8 mouse cellular contexts compared by ENCODE assay signal in genomic region chr11:34843517-34843916, GRCm38 (mm10). TPM values are rescaled to one million over a fixed set of nuclear protein-coding genes. Genes with fewer than 3 reads are reported as not detected.
A peak's percentile ranks its signal among the peaks of the same experiment; 100 is the strongest.
DNase-seq lines count a peak whose midpoint lies in the region; ATAC-seq and TF ChIP-seq lines count a peak whose summit lies in the region.

No protein-coding gene starts in this region.

- no peaks in the 10 kb centered on the region for H3K36me3 ChIP-seq in E14TG2a.4 (ENCODE audit: insufficient read depth, low read length)
- H3K36me3 ChIP-seq in forebrain, embryonic 16.5 days (ENCODE audit: control insufficient read depth, insufficient read depth), result no peaks in the 10 kb centered on the region

- H3K4me3 ChIP-seq in E14TG2a.4 (replicated peaks; ENCODE audit: low read length), result no peak overlapping the region
- H3K4me3 ChIP-seq in forebrain, embryonic 16.5 days (replicated peaks; ENCODE audit: low read length), result no peak overlapping the region

- intact Hi-C loops in heart, postnatal 10 days (cut with DNase I), result loop anchor here (1.0 to 5.0 kb wide), 7 partner anchors 274 to 1158 kb away; no protein-coding TSS in a partner anchor
- intact Hi-C loops in heart, postnatal 25 days (cut with DNase I), result loop anchor here (10.0 kb wide), 2 partner anchors 821 to 1161 kb away; no protein-coding TSS in a partner anchor

- H3K27ac ChIP-seq in forebrain, embryonic 16.5 days (ENCODE audit: low read length), result no peak overlapping the region

- 29% methylated on average over 5 of the region's 5 CpGs for WGBS in forebrain, embryonic 16.5 days

- no peak overlapping the region for H3K4me2 ChIP-seq in forebrain, embryonic 16.5 days (ENCODE audit: low read length)

- peak; percentile 19 to 25 for DNase-seq in heart, postnatal 10 days
- DNase-seq in heart, postnatal 25 days (ENCODE audit: low spot score), result no peak
- DNase-seq in 3T3-L1 (ENCODE audit: low read depth, low spot score), result peak; percentile 75
- DNase-seq in adrenal gland, adult 2 months, result no peak
- DNase-seq in thymus, postnatal 14 days, result no peak

- ATAC-seq in forebrain, embryonic 16.5 days, result 0 out of 2 replicates have a peak, but pooled peaks have one; percentile 38
- no peak for ATAC-seq in erythroid progenitor cell, adult 5-6 weeks (replicated peaks; ENCODE audit: low FRiP score, poor library complexity, severe bottlenecking)

- no peaks in the 10 kb centered on the region for H3K4me1 ChIP-seq in E14TG2a.4 (replicated peaks; ENCODE audit: low read depth, low read length)
- no peaks in the 10 kb centered on the region for H3K4me1 ChIP-seq in forebrain, embryonic 16.5 days (replicated peaks; ENCODE audit: control insufficient read depth, insufficient read depth, low read length)

- TF ChIP-seq CTCF in E14TG2a.4 (conservative IDR thresholded peaks at IDR 0.05; ENCODE audit: low read length), result peak; percentile 55

- H3K27me3 ChIP-seq in E14TG2a.4 (ENCODE audit: insufficient read depth, low read length), result peaks cover 26% of the 10 kb centered on the region
- no peaks in the 10 kb centered on the region for H3K27me3 ChIP-seq in forebrain, embryonic 16.5 days (replicated peaks; ENCODE audit: control insufficient read depth, insufficient read depth, low read length)

- H3K9ac ChIP-seq in forebrain, embryonic 16.5 days (replicated peaks; ENCODE audit: low read depth, low read length), result no peak overlapping the region

- H3K9me3 ChIP-seq in E14TG2a.4 (ENCODE audit: low read length), result no peaks in the 10 kb centered on the region
- H3K9me3 ChIP-seq in forebrain, embryonic 16.5 days (ENCODE audit: control insufficient read depth, low read length), result no peaks in the 10 kb centered on the region

RNA-seq across cellular contexts. Expression of gene Spdl1, which starts 10.1 kb away (rescaled TPM):
- total RNA-seq in heart, postnatal 10 days (2021), result 1 to 10 TPM; 3.7 to 3.9 TPM
- under 1 TPM; 0.36 to 0.42 TPM for total RNA-seq in heart, postnatal 25 days (2021)
- polyA plus RNA-seq in forebrain, embryonic 16.5 days (2015; fragmentation: Nextera tagmentation; extraction: Ambion mirVana), result 7.7 and 8.6 TPM in 2 replicates
- 42.5 and 54.5 TPM in 2 replicates for total RNA-seq in erythroid progenitor cell, adult 5-6 weeks (2015; ENCODE audit: low replicate concordance)
- total RNA-seq in erythroid progenitor cell, adult 5-6 weeks (2017; ENCODE audit: low replicate concordance), result 65.7 and 131 TPM in 2 replicates
- under 1 TPM; 0.73 to 0.86 TPM for total RNA-seq in adrenal gland, adult 2 months (2021)
- polyA plus RNA-seq in adrenal gland, adult 2 months (2012; rRNA removed), result 0.08 TPM in 2 replicates

RNA-seq across cellular contexts. Expression of gene Dock2, which starts 59.8 kb away (rescaled TPM):
- 1 to 10 TPM; 2.1 to 2.4 TPM for total RNA-seq in heart, postnatal 10 days (2021)
- 1 to 10 TPM; 2.2 to 2.5 TPM for total RNA-seq in heart, postnatal 25 days (2021)
- polyA plus RNA-seq in forebrain, embryonic 16.5 days (2015; fragmentation: Nextera tagmentation; extraction: Ambion mirVana), result 0.48 and 0.72 TPM in 2 replicates
- total RNA-seq in erythroid progenitor cell, adult 5-6 weeks (2015; ENCODE audit: low replicate concordance), result 20.9 and 25.2 TPM in 2 replicates
- total RNA-seq in erythroid progenitor cell, adult 5-6 weeks (2017; ENCODE audit: low replicate concordance), result 14.6 and 21.8 TPM in 2 replicates
- total RNA-seq in adrenal gland, adult 2 months (2021), result 1 to 10 TPM; 3.7 to 4.1 TPM
- polyA plus RNA-seq in adrenal gland, adult 2 months (2012; rRNA removed), result 0.75 and 0.97 TPM in 2 replicates

Comparison
In these comparisons a context has a peak if more than half of its experiments do, and no peak if none do; other contexts are left out.
1. DNase-seq: peak in heart, postnatal 10 days (2 of 2) and 3T3-L1 (single experiment); none in heart, postnatal 25 days (single experiment), adrenal gland, adult 2 months (single experiment) and thymus, postnatal 14 days (single experiment).
2. RNA of gene Spdl1, which starts 10.1 kb away (total RNA-seq): 42.5 to 131 TPM in erythroid progenitor cell, adult 5-6 weeks; 3.7 to 3.9 TPM in heart, postnatal 10 days, 0.73 to 0.86 TPM in adrenal gland, adult 2 months and 0.36 to 0.42 TPM in heart, postnatal 25 days; every median in the first group is over 4 times any median in the second.